Mouse (Mus musculus) ES-Bruce4 (cell line): Measurements from ENCODE around the gene Polg2.

Experiments used
- CTCF ChIP-seq: IDR thresholded peaks from one replicate; pipeline ENCODE4 v1.8.1; 2011; ENCODE audit warnings: low read depth, low read length
- EP300 ChIP-seq: IDR thresholded peaks from 2 replicates; pipeline ENCODE4 v1.6.1; 2011; ENCODE audit warnings: low read depth, low read length; ENCODE audit not compliant: insufficient read depth
- POLR2A ChIP-seq: IDR thresholded peaks from one replicate; pipeline ENCODE4 v1.8.1; 2011; ENCODE audit warnings: low read length; ENCODE audit not compliant: insufficient read depth

DNA sequence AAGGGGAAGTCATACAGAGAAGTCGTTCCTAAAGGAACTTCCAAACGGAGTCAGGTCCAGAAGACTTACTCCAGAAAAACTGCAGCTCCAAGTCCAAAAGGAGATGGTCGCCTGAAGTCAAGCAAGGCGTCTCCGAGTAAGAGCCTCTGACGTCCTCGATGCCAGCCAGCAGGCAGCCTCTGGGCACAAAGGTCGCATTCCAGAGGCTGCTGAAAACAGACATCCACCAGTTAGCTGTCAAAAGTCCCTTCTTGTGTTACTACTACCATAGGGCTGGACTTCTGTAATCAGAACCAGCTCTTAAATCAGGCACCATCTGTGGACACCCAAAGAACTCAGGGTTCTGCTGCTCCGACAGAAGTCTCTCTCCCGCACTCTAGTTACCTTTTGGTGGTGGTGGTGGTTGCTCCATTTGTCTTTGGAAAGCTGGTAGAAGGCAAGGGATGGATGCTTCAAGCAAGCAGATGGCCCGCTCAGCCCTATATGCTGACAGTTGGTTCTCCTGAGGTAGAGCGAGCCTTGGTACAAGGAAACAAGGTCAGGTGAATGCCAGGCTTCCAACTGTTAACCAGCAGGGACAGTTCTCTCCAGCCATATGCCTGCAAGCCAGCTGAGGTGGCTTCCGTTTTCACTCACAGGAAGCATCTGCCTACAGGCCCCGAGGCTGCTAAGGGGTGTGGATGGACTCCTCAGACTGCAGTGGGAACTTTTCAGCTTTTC lies 35.4 kb upstream of the Polg2 start:
- no peak for TF ChIP-seq CTCF
- no peak for TF ChIP-seq POLR2A
- no peak for TF ChIP-seq EP300
